Mouse (Mus musculus): ENCODE data around the gene Tnfrsf13c. TPM values are rescaled to one million over a fixed set of nuclear protein-coding genes. Genes with fewer than 3 reads are reported as not detected.

Gene Tnfrsf13c
- polyA plus RNA-seq, 1 experiment from 2014 or later: not detected

GRCm38 (mm10) chr15:82230098-82230611, 6.0 kb upstream of the Tnfrsf13c start:
- Histone ChIP-seq H3K27me3 (replicated peaks) (peaks cover 31% of the 10 kb centered on the region), H3K36me3 (no peaks in the 10 kb centered on the region), H3K4me3 (no peak overlapping the region), H3K9ac (no peak overlapping the region), H3K9me3 (replicated peaks) (no peaks in the 10 kb centered on the region), H3K4me2 (no peak overlapping the region), H3K4me1 (replicated peaks) (peaks cover 16% of the 10 kb centered on the region), H3K27ac (ENCODE audit: poor library complexity, severe bottlenecking) (no peak overlapping the region)
- ATAC-seq (ENCODE audit: insufficient number of reproducible peaks, low FRiP score): peak; percentile 23; the same call in 1 of the 2 replicates
- 70% methylated on average over 6 of the region's 6 CpGs for WGBS

- Histone ChIP-seq H3K27ac (ENCODE audit: poor library complexity, severe bottlenecking) (no peak overlapping the region), H3K4me1 (replicated peaks) (peaks cover 12% of the 10 kb centered on the region), H3K9me3 (replicated peaks) (no peaks in the 10 kb centered on the region), H3K4me2 (no peak overlapping the region), H3K27me3 (replicated peaks) (peaks cover 37% of the 10 kb centered on the region), H3K9ac (peak overlapping the region; percentile 55; the same call in 1 of the 2 replicates), H3K36me3 (no peaks in the 10 kb centered on the region), H3K4me3 (no peak overlapping the region)
- 37% methylated on average over 11 of the region's 11 CpGs for WGBS
- peak; percentile 82 for ATAC-seq (ENCODE audit: insufficient number of reproducible peaks, low FRiP score)
Measured at GRCm38 (mm10) chr15:82229542-82230045, 5.4 kb upstream of the Tnfrsf13c start.

- Histone ChIP-seq H3K9ac (no peak overlapping the region), H3K27me3 (replicated peaks) (peaks cover 68% of the 10 kb centered on the region), H3K9me3 (replicated peaks) (no peaks in the 10 kb centered on the region), H3K4me3 (no peak overlapping the region), H3K4me2 (no peak overlapping the region), H3K36me3 (no peaks in the 10 kb centered on the region), H3K4me1 (replicated peaks) (peaks cover 30% of the 10 kb centered on the region), H3K27ac (ENCODE audit: poor library complexity, severe bottlenecking) (no peak overlapping the region)
- ATAC-seq (ENCODE audit: insufficient number of reproducible peaks, low FRiP score): no peak
- WGBS: 81% methylated on average over 5 of the region's 5 CpGs
Measured at GRCm38 (mm10) chr15:82225769-82226168, 1.6 kb upstream of the Tnfrsf13c start.

GRCm38 (mm10) chr15:82224602-82225215, 540 bp upstream of the Tnfrsf13c start:
- peak overlapping the region; percentile 36; the same call in 1 of the 2 replicates for H3K4me3 ChIP-seq
- peaks cover 23% of the 10 kb centered on the region for H3K4me1 ChIP-seq (replicated peaks)
- H3K27ac ChIP-seq (ENCODE audit: poor library complexity, severe bottlenecking): no peak overlapping the region
- no peaks in the 10 kb centered on the region for H3K9me3 ChIP-seq (replicated peaks)
- H3K27me3 ChIP-seq (replicated peaks): peaks cover 65% of the 10 kb centered on the region
- ATAC-seq (ENCODE audit: insufficient number of reproducible peaks, low FRiP score): no peak
- no peak overlapping the region for H3K9ac ChIP-seq
- WGBS: 27% methylated on average over 7 of the region's 7 CpGs
- no peaks in the 10 kb centered on the region for H3K36me3 ChIP-seq
- peak overlapping the region; percentile 72 for H3K4me2 ChIP-seq

- WGBS: 11% methylated on average over 7 of the region's 7 CpGs
- no peak overlapping the region for H3K27ac ChIP-seq (ENCODE audit: poor library complexity, severe bottlenecking)
- ATAC-seq (ENCODE audit: insufficient number of reproducible peaks, low FRiP score): no peak
- H3K27me3 ChIP-seq (replicated peaks): peaks cover 79% of the 10 kb centered on the region
- H3K36me3 ChIP-seq: no peaks in the 10 kb centered on the region
- H3K4me2 ChIP-seq: peak overlapping the region; percentile 72
- H3K4me1 ChIP-seq (replicated peaks): peaks cover 18% of the 10 kb centered on the region
- no peak overlapping the region for H3K9ac ChIP-seq
- no peaks in the 10 kb centered on the region for H3K9me3 ChIP-seq (replicated peaks)
- peak overlapping the region; percentile 36; the same call in 1 of the 2 replicates for H3K4me3 ChIP-seq
Measured at GRCm38 (mm10) chr15:82223251-82223650, 918 bp downstream of the Tnfrsf13c start.

- Histone ChIP-seq H3K4me1 (replicated peaks) (peaks cover 29% of the 10 kb centered on the region), H3K4me3 (no peak overlapping the region), H3K9ac (no peak overlapping the region), H3K27ac (ENCODE audit: poor library complexity, severe bottlenecking) (no peak overlapping the region), H3K4me2 (no peak overlapping the region), H3K27me3 (replicated peaks) (peaks cover 91% of the 10 kb centered on the region), H3K9me3 (replicated peaks) (no peaks in the 10 kb centered on the region), H3K36me3 (no peaks in the 10 kb centered on the region)
- ATAC-seq (ENCODE audit: insufficient number of reproducible peaks, low FRiP score): no peak
- 68% methylated on average over 14 of the region's 14 CpGs for WGBS
Measured at GRCm38 (mm10) chr15:82221104-82221860, 2.9 kb downstream of the Tnfrsf13c start.

GRCm38 (mm10) chr15:82220003-82220675, 4.0 kb downstream of the Tnfrsf13c start:
- H3K4me2 ChIP-seq: no peak overlapping the region
- no peak for ATAC-seq (ENCODE audit: insufficient number of reproducible peaks, low FRiP score)
- H3K4me1 ChIP-seq (replicated peaks): peaks cover 40% of the 10 kb centered on the region
- H3K9me3 ChIP-seq (replicated peaks): no peaks in the 10 kb centered on the region
- no peak overlapping the region for H3K27ac ChIP-seq (ENCODE audit: poor library complexity, severe bottlenecking)
- 79% methylated on average over 11 of the region's 12 CpGs for WGBS
- peaks cover 91% of the 10 kb centered on the region for H3K27me3 ChIP-seq (replicated peaks)
- no peaks in the 10 kb centered on the region for H3K36me3 ChIP-seq
- no peak overlapping the region for H3K9ac ChIP-seq
- no peak overlapping the region for H3K4me3 ChIP-seq

- H3K27me3 ChIP-seq (replicated peaks): peaks cover 91% of the 10 kb centered on the region
Measured at GRCm38 (mm10) chr15:82218778-82219666, 5.1 kb downstream of the Tnfrsf13c start.

GRCm38 (mm10) chr15:82217980-82218379, 6.2 kb downstream of the Tnfrsf13c start:
- Histone ChIP-seq H3K4me3 (no peak overlapping the region), H3K36me3 (no peaks in the 10 kb centered on the region), H3K27me3 (replicated peaks) (peaks cover 91% of the 10 kb centered on the region), H3K9me3 (replicated peaks) (no peaks in the 10 kb centered on the region), H3K4me2 (no peak overlapping the region), H3K4me1 (replicated peaks) (peaks cover 28% of the 10 kb centered on the region), H3K27ac (ENCODE audit: poor library complexity, severe bottlenecking) (no peak overlapping the region), H3K9ac (no peak overlapping the region)
- WGBS: 35% methylated on average over 9 of the region's 9 CpGs
- no peak for ATAC-seq (ENCODE audit: insufficient number of reproducible peaks, low FRiP score)

More at GRCm38 (mm10) chr15:82218778-82219666, 5.1 kb downstream of the Tnfrsf13c start:
- Histone ChIP-seq H3K27ac (ENCODE audit: poor library complexity, severe bottlenecking) (no peak overlapping the region), H3K4me2 (no peak overlapping the region), H3K36me3 (no peaks in the 10 kb centered on the region), H3K4me1 (replicated peaks) (peaks cover 34% of the 10 kb centered on the region), H3K4me3 (no peak overlapping the region), H3K9me3 (replicated peaks) (no peaks in the 10 kb centered on the region), H3K9ac (no peak overlapping the region)
- 67% methylated on average over 26 of the region's 26 CpGs for WGBS
- no peak for ATAC-seq (ENCODE audit: insufficient number of reproducible peaks, low FRiP score)

- Histone ChIP-seq H3K4me2 (no peak overlapping the region), H3K9me3 (replicated peaks) (no peaks in the 10 kb centered on the region), H3K9ac (no peak overlapping the region), H3K4me1 (replicated peaks) (peaks cover 36% of the 10 kb centered on the region), H3K27me3 (replicated peaks) (peaks cover 91% of the 10 kb centered on the region), H3K27ac (ENCODE audit: poor library complexity, severe bottlenecking) (no peak overlapping the region), H3K36me3 (no peaks in the 10 kb centered on the region), H3K4me3 (no peak overlapping the region)
- no peak for ATAC-seq (ENCODE audit: insufficient number of reproducible peaks, low FRiP score)
- WGBS: 11% methylated on average over 7 of the region's 7 CpGs
Measured at GRCm38 (mm10) chr15:82217039-82217438, 7.1 kb downstream of the Tnfrsf13c start.
